Mouse (Mus musculus): ENCODE measurements around the gene Slc24a3. TPM values are rescaled to one million over a fixed set of nuclear protein-coding genes. Genes with fewer than 3 reads are reported as not detected.

Slc24a3 gene
- polyA plus RNA-seq, 1 experiment = 11.8 TPM

DNA sequence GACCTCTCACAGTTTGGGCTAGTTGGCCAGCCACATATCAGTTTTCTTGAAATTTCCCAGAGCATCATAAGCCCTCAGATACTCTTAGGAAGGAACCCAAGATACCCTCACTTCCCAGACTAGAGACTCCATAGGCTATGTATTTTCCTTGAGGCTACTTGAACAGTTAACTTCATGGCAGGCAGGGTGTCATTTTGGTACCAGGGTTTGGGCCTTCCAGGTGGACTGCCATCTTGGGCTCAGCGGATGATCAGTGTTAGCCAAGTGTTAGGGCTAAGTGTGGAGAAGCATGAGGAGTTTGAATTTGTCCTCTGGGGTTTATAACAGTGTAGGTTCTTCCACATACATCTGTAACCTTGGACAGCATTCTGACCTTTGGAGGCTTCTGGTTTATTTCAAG, 124.6 kb downstream of the Slc24a3 start:
- 100% methylated on average over 1 of the region's 1 CpGs for WGBS
- TF ChIP-seq CTCF (IDR thresholded peaks at IDR 0.05; ENCODE audit: insufficient read depth, low read length) (no peak), POLR2A (IDR thresholded peaks at IDR 0.05; ENCODE audit: borderline replicate concordance, extremely low read depth, low read depth, low read length) (no peak)
- peaks cover 6% of the 10 kb centered on the region; the same call in 1 of the 2 replicates for H3K4me1 ChIP-seq (ENCODE audit: control insufficient read depth, insufficient read depth, low read length)
- no peak for DNase-seq
- no peak overlapping the region for H3K4me3 ChIP-seq (replicated peaks; ENCODE audit: extremely low read depth, low read depth, low read length)

DNA sequence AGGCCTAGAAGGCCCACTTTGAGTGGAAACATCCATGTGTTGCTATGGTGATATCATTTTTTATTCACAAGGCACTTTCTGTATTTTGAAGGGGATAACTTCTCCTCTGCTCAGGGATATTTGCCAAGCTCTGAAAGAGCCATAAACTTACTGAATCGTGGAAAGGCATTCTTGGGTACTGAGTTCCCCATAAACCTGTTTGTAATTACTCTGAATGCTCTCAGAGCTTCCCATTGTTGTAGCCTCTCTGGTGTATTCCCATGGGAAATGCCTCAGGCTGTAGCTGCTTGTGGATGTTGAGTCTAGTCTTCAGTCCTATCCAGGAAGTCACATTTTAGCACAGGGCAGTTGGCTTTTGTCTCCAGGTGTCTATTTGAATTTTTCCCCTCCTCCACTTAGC, 125.3 kb downstream of the Slc24a3 start:
- TF ChIP-seq POLR2A (IDR thresholded peaks at IDR 0.05; ENCODE audit: borderline replicate concordance, extremely low read depth, low read depth, low read length) (no peak), CTCF (IDR thresholded peaks at IDR 0.05; ENCODE audit: insufficient read depth, low read length) (no peak)
- no peak for DNase-seq
- H3K4me3 ChIP-seq (replicated peaks; ENCODE audit: extremely low read depth, low read depth, low read length) = no peak overlapping the region
- H3K4me1 ChIP-seq (ENCODE audit: control insufficient read depth, insufficient read depth, low read length) = peaks cover 6% of the 10 kb centered on the region; the same call in 1 of the 2 replicates
- 15% methylated on average over 1 of the region's 1 CpGs for WGBS

DNA sequence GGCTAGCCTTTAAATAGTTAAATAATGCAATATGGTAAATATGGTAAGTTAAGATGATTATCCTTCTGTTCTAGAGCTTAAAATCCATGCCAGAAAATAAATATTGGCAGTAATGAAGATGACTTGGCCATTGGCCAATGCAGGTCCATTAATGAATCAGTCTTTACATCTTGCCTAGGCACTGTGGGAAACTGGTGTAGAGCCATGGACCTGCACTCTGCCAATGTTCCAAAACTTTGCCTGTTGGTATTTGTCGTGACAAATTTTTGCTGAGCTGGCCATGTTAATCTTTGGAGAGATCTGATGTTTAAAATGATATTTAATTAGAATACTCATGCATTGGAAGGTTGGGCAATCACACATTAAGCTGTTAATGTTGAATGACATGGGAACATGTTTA, 129.4 kb downstream of the Slc24a3 start:
- H3K4me3 ChIP-seq (replicated peaks; ENCODE audit: extremely low read depth, low read depth, low read length) = no peak overlapping the region
- peaks cover 2% of the 10 kb centered on the region; the same call in 1 of the 2 replicates for H3K4me1 ChIP-seq (ENCODE audit: control insufficient read depth, insufficient read depth, low read length)
- 64% methylated on average over 1 of the region's 1 CpGs for WGBS
- TF ChIP-seq CTCF (IDR thresholded peaks at IDR 0.05; ENCODE audit: insufficient read depth, low read length) = no peak
- no peak for TF ChIP-seq POLR2A (IDR thresholded peaks at IDR 0.05; ENCODE audit: borderline replicate concordance, extremely low read depth, low read depth, low read length)
- no peak for DNase-seq

- H3K4me3 ChIP-seq (replicated peaks; ENCODE audit: extremely low read depth, low read depth, low read length) = no peak overlapping the region
- no peak for DNase-seq
- WGBS = 57% methylated on average over 5 of the region's 5 CpGs
- TF ChIP-seq CTCF (IDR thresholded peaks at IDR 0.05; ENCODE audit: insufficient read depth, low read length) (no peak), POLR2A (IDR thresholded peaks at IDR 0.05; ENCODE audit: borderline replicate concordance, extremely low read depth, low read depth, low read length) (no peak)
- no peaks in the 10 kb centered on the region for H3K4me1 ChIP-seq (ENCODE audit: control insufficient read depth, insufficient read depth, low read length)
These were observed 132.6 kb downstream of the Slc24a3 start for GRCm38 (mm10) chr2:145299914-145300699.

GRCm38 (mm10) chr2:145307231-145307883, 139.8 kb downstream of the Slc24a3 start:
- DNase-seq = no peak
- Histone ChIP-seq H3K4me3 (replicated peaks; ENCODE audit: extremely low read depth, low read depth, low read length) (no peak overlapping the region), H3K4me1 (ENCODE audit: control insufficient read depth, insufficient read depth, low read length) (no peaks in the 10 kb centered on the region)
- WGBS = 48% methylated on average over 2 of the region's 2 CpGs
- no peak for TF ChIP-seq CTCF (IDR thresholded peaks at IDR 0.05; ENCODE audit: insufficient read depth, low read length)
- TF ChIP-seq POLR2A (IDR thresholded peaks at IDR 0.05; ENCODE audit: borderline replicate concordance, extremely low read depth, low read depth, low read length) = no peak

DNA sequence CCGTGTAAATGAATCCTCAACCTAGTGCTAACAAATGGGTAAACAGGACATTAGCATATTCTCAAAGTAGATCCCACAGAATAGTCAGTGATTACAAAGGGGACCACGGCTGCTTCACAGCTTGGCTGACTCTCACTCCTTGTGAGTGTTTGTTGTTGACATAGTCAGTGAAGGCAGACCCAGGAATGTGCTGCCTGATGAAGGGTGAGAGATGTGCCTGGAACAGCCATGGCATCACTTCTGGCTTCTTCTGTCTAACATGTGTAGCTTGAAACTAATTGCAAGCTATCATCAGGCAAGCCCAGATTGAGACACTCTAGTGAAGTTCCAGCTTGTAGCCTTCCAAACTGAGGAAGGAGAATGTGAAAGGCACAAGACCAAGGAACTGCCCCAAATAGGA, 151.4 kb downstream of the Slc24a3 start:
- no peak for DNase-seq
- TF ChIP-seq POLR2A (IDR thresholded peaks at IDR 0.05; ENCODE audit: borderline replicate concordance, extremely low read depth, low read depth, low read length) = no peak
- TF ChIP-seq CTCF (IDR thresholded peaks at IDR 0.05; ENCODE audit: insufficient read depth, low read length) = no peak
- WGBS = 24% methylated on average over 2 of the region's 2 CpGs
- H3K4me3 ChIP-seq (replicated peaks; ENCODE audit: extremely low read depth, low read depth, low read length) = no peak overlapping the region
- no peaks in the 10 kb centered on the region for H3K4me1 ChIP-seq (ENCODE audit: control insufficient read depth, insufficient read depth, low read length)

DNA sequence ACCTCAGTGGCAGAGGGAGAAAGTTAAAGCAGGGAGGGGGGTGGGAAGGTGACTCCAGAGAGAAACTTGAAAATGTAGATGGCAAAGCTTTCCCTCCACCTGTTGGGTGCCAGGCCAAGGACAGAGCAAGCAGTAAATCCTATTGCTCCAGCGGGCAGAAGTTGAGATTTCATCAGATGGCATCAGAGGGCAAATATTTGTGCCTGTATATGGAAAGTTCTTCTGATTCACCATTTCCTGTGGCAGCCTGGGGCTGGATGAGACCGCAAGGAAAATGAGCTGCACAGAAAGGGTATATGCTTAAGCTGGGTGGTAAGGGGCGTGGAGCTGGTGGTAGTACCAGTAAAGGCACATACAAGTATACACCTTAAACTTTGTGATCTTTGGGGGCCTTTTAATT, 153.7 kb downstream of the Slc24a3 start:
- no peak for TF ChIP-seq CTCF (IDR thresholded peaks at IDR 0.05; ENCODE audit: insufficient read depth, low read length)
- no peak for TF ChIP-seq POLR2A (IDR thresholded peaks at IDR 0.05; ENCODE audit: borderline replicate concordance, extremely low read depth, low read depth, low read length)

GRCm38 (mm10) chr2:145321755-145322154, 154.2 kb downstream of the Slc24a3 start:
- H3K4me1 ChIP-seq (ENCODE audit: control insufficient read depth, insufficient read depth, low read length) = no peaks in the 10 kb centered on the region
- H3K4me3 ChIP-seq (replicated peaks; ENCODE audit: extremely low read depth, low read depth, low read length) = no peak overlapping the region
- TF ChIP-seq CTCF (IDR thresholded peaks at IDR 0.05; ENCODE audit: insufficient read depth, low read length) (no peak), POLR2A (IDR thresholded peaks at IDR 0.05; ENCODE audit: borderline replicate concordance, extremely low read depth, low read depth, low read length) (no peak)
- no peak for DNase-seq

More for the DNA sequence above, 153.7 kb downstream of the Slc24a3 start:
- WGBS = 87% methylated on average over 3 of the region's 3 CpGs
- Histone ChIP-seq H3K4me1 (ENCODE audit: control insufficient read depth, insufficient read depth, low read length) (no peaks in the 10 kb centered on the region), H3K4me3 (replicated peaks; ENCODE audit: extremely low read depth, low read depth, low read length) (no peak overlapping the region)
- DNase-seq = no peak

- WGBS = 52% methylated on average over 3 of the region's 3 CpGs
- Histone ChIP-seq H3K4me3 (replicated peaks; ENCODE audit: extremely low read depth, low read depth, low read length) (no peak overlapping the region), H3K4me1 (ENCODE audit: control insufficient read depth, insufficient read depth, low read length) (no peaks in the 10 kb centered on the region)
- TF ChIP-seq CTCF (IDR thresholded peaks at IDR 0.05; ENCODE audit: insufficient read depth, low read length) (no peak), POLR2A (IDR thresholded peaks at IDR 0.05; ENCODE audit: borderline replicate concordance, extremely low read depth, low read depth, low read length) (no peak)
- DNase-seq = no peak
These were observed 156.9 kb downstream of the Slc24a3 start for GRCm38 (mm10) chr2:145324477-145324876.

- DNase-seq = no peak
- TF ChIP-seq POLR2A (IDR thresholded peaks at IDR 0.05; ENCODE audit: borderline replicate concordance, extremely low read depth, low read depth, low read length) (no peak), CTCF (IDR thresholded peaks at IDR 0.05; ENCODE audit: insufficient read depth, low read length) (no peak)
- no peak overlapping the region for H3K4me3 ChIP-seq (replicated peaks; ENCODE audit: extremely low read depth, low read depth, low read length)
- no peaks in the 10 kb centered on the region for H3K4me1 ChIP-seq (ENCODE audit: control insufficient read depth, insufficient read depth, low read length)
- 77% methylated on average over 4 of the region's 4 CpGs for WGBS
These were observed 158.3 kb downstream of the Slc24a3 start for GRCm38 (mm10) chr2:145325852-145326251.
